Mouse (Mus musculus) testis, adult 2 months (tissue): ENCODE measurements around the gene Pdzrn3.

Experiments used
- CTCF ChIP-seq: fragments of 200-500 bp; IDR thresholded peaks from 2 replicates; pipeline ENCODE4 v1.5.1; 2012; ENCODE audit warnings: low read depth, mild to moderate bottlenecking, inconsistent platforms, low read length, moderate library complexity; ENCODE audit not compliant: control insufficient read depth, insufficient read depth, insufficient replicate concordance
- POLR2A ChIP-seq: fragments of 200-500 bp; IDR thresholded peaks from 2 replicates; pipeline ENCODE4 v1.6.1; 2012; ENCODE audit warnings: low read depth, mild to moderate bottlenecking, inconsistent platforms, low read length, moderate library complexity; ENCODE audit not compliant: control insufficient read depth

DNA sequence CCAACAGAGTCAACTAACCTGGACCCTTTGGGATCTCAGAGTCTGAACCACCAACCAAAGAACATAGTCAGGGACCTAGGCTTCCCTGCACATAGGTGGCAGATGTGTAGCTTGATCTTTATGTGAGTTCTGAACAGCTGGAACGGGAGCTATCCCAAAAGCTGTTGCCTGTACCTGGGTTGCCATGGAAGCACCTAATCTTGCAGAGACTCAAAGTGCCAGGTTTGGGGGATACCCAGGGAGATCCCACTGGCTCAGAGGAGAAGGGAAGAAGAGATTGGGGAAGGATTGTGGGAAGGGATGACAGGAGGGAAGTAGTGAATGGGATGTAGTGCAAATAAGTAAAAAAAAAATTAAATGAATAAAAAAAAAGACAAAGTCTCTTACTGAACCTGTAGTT lies 268.7 kb downstream of the Pdzrn3 start:
- TF ChIP-seq POLR2A (no peak), CTCF (no peak)
